Mouse (Mus musculus) E14TG2a.4 (cell line): Measurements from ENCODE around the gene Ric3.

ENCODE experiments used
- H3K27me3 ChIP-seq: 2 replicates; pipeline ENCODE4 v1.6.1; 2014; ENCODE audit warnings: low read length, control low read depth; ENCODE audit not compliant: insufficient read depth
- H3K36me3 ChIP-seq: 2 replicates; pipeline ENCODE4 v1.6.1; 2014; ENCODE audit warnings: low read length, control low read depth; ENCODE audit not compliant: insufficient read depth
- H3K4me1 ChIP-seq: replicated peaks from 2 replicates; pipeline ENCODE4 v1.6.1; 2014; ENCODE audit warnings: low read depth, low read length, control low read depth
- H3K4me3 ChIP-seq: replicated peaks from 2 replicates; pipeline ENCODE4 v1.5.1; 2014; ENCODE audit warnings: mild to moderate bottlenecking, low read length
- H3K9me3 ChIP-seq: 2 replicates; pipeline ENCODE4 v1.6.1; 2014; ENCODE audit warnings: low read length, control low read depth
- CTCF ChIP-seq: conservative IDR thresholded peaks from 2 replicates; pipeline ENCODE4 v1.5.1; 2014; ENCODE audit warnings: low read length
- NANOG ChIP-seq: IDR thresholded peaks from 2 replicates; pipeline ENCODE4 v1.6.1; 2014; ENCODE audit warnings: borderline replicate concordance, low read length, mixed read lengths
- POU5F1 ChIP-seq: IDR thresholded peaks from 2 replicates; pipeline ENCODE4 v1.6.1; 2014; ENCODE audit warnings: low read length, borderline replicate concordance

Ric3 gene

GRCm38 (mm10) chr7:109014851-109015250 is 68.3 kb downstream of the Ric3 start:
- Histone ChIP-seq H3K9me3 (no peaks in the 10 kb centered on the region), H3K4me1 (peaks cover 35% of the 10 kb centered on the region), H3K4me3 (no peak overlapping the region), H3K27me3 (peaks cover 45% of the 10 kb centered on the region), H3K36me3 (no peaks in the 10 kb centered on the region)
- no peak for TF ChIP-seq POU5F1
- TF ChIP-seq NANOG, result no peak
- no peak for TF ChIP-seq CTCF

- TF ChIP-seq POU5F1 (no peak), CTCF (no peak), NANOG (no peak)
- Histone ChIP-seq H3K4me1 (peaks cover 22% of the 10 kb centered on the region), H3K4me3 (no peak overlapping the region), H3K9me3 (no peaks in the 10 kb centered on the region), H3K36me3 (no peaks in the 10 kb centered on the region), H3K27me3 (peaks cover 60% of the 10 kb centered on the region)
Observed at GRCm38 (mm10) chr7:109012998-109013625, 70.0 kb downstream of the Ric3 start.

- Histone ChIP-seq H3K27me3 (peaks cover 64% of the 10 kb centered on the region), H3K4me1 (peaks cover 22% of the 10 kb centered on the region), H3K36me3 (no peaks in the 10 kb centered on the region), H3K4me3 (no peak overlapping the region), H3K9me3 (no peaks in the 10 kb centered on the region)
- TF ChIP-seq POU5F1, result no peak
- TF ChIP-seq NANOG, result no peak
- TF ChIP-seq CTCF, result no peak
Observed at GRCm38 (mm10) chr7:109012575-109012974, 70.6 kb downstream of the Ric3 start.

GRCm38 (mm10) chr7:109011596-109012180 is 71.4 kb downstream of the Ric3 start:
- no peaks in the 10 kb centered on the region for H3K9me3 ChIP-seq
- TF ChIP-seq POU5F1, result no peak
- TF ChIP-seq CTCF, result no peak
- no peak for TF ChIP-seq NANOG
- H3K4me3 ChIP-seq, result peak overlapping the region; percentile 87
- H3K27me3 ChIP-seq, result peaks cover 65% of the 10 kb centered on the region
- H3K4me1 ChIP-seq, result peaks cover 20% of the 10 kb centered on the region
- no peaks in the 10 kb centered on the region for H3K36me3 ChIP-seq

- Histone ChIP-seq H3K4me1 (peaks cover 13% of the 10 kb centered on the region), H3K27me3 (peaks cover 66% of the 10 kb centered on the region), H3K36me3 (no peaks in the 10 kb centered on the region), H3K4me3 (peak overlapping the region; percentile 87), H3K9me3 (no peaks in the 10 kb centered on the region)
- TF ChIP-seq POU5F1, result no peak
- TF ChIP-seq CTCF, result no peak
- TF ChIP-seq NANOG, result no peak
Observed at GRCm38 (mm10) chr7:109010720-109011595, 72.2 kb downstream of the Ric3 start.

GRCm38 (mm10) chr7:109009260-109009659 is 73.9 kb downstream of the Ric3 start:
- Histone ChIP-seq H3K4me1 (peaks cover 12% of the 10 kb centered on the region), H3K27me3 (peaks cover 62% of the 10 kb centered on the region), H3K36me3 (no peaks in the 10 kb centered on the region), H3K4me3 (no peak overlapping the region), H3K9me3 (no peaks in the 10 kb centered on the region)
- TF ChIP-seq CTCF (no peak), POU5F1 (no peak), NANOG (no peak)

GRCm38 (mm10) chr7:109003653-109004052 is 79.5 kb downstream of the Ric3 start:
- no peaks in the 10 kb centered on the region for H3K36me3 ChIP-seq
- no peaks in the 10 kb centered on the region for H3K9me3 ChIP-seq
- TF ChIP-seq CTCF (no peak), NANOG (no peak), POU5F1 (no peak)
- H3K27me3 ChIP-seq, result peaks cover 17% of the 10 kb centered on the region
- H3K4me1 ChIP-seq, result peaks cover 5% of the 10 kb centered on the region
- no peak overlapping the region for H3K4me3 ChIP-seq

GRCm38 (mm10) chr7:109001971-109002370 is 81.2 kb downstream of the Ric3 start:
- H3K9me3 ChIP-seq, result no peaks in the 10 kb centered on the region
- peaks cover 8% of the 10 kb centered on the region for H3K27me3 ChIP-seq
- H3K4me1 ChIP-seq, result peaks cover 5% of the 10 kb centered on the region
- TF ChIP-seq CTCF, result no peak
- TF ChIP-seq NANOG, result no peak
- no peak for TF ChIP-seq POU5F1
- H3K36me3 ChIP-seq, result no peaks in the 10 kb centered on the region
- H3K4me3 ChIP-seq, result no peak overlapping the region
